Mouse (Mus musculus): Measurements from ENCODE around the gene 2510009E07Rik.

Gene 2510009E07Rik

GRCm38 (mm10) chr16:21694463-21695241 is at the start of gene 2510009E07Rik:
TSS of gene 2510009E07Rik (minus strand) at chr16:21694665.
- DNase-seq, result peak; percentile 93

DNA sequence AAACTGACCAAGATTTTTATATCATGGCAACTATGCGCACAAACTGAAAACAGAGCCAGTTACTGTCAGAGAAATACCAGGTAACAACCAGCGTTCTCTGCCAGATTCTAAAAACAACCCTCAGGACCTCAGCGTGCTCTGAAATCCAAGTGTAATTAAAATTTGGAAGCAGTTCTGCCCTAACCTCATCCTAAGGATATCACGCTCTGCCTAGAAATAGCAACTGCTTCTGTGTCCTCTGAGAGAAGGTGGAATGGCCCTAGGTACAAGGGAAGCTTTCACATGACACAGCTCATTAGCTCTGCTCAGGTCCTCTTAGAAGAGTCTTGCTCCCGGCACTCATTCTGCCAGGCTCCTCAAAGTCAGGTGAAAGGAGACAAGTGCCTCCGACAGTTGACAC is 48.9 kb upstream of the 2510009E07Rik start:
- no peak for DNase-seq

DNA sequence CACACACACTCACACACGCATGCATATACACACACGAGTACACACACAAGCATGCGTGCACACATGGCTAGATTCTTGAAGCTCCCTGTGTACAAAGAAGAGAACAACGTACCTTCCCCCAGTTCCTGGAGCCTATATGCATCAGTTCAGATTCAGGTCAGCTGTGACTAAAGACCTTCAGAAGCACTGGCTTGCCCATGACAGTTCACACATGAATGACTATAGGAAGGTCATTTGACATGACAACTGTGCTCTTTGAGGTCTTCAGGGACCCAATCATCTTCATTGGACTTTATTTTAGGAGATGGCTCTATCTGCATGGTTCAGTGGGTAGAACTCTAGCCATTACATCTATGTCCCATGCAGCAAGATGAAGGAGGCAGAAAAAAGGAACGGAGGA is 48.4 kb upstream of the 2510009E07Rik start:
- no peak for DNase-seq

- no peak for DNase-seq
Observed at GRCm38 (mm10) chr16:21742191-21742870, 47.9 kb upstream of the 2510009E07Rik start.

DNA sequence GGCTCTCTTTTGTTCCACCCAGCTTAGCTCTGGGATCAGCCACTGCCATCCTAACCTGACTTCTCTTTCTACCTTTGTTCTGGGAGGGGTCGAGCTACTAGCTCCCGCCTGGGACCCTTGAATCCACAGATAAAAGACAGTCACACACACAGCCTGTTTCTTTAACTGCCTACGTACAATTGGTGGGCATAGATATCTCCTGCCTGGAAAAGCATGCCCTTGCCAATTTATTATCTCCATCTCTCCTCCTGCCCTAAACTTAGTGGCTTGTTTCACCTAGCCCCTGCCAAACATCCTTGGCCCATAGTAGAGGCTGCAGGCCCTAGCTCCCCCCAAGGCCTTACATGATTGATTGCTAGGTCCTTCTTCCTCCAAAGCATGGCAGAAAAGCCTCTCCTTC is 47.1 kb upstream of the 2510009E07Rik start:
- DNase-seq, result no peak

DNA sequence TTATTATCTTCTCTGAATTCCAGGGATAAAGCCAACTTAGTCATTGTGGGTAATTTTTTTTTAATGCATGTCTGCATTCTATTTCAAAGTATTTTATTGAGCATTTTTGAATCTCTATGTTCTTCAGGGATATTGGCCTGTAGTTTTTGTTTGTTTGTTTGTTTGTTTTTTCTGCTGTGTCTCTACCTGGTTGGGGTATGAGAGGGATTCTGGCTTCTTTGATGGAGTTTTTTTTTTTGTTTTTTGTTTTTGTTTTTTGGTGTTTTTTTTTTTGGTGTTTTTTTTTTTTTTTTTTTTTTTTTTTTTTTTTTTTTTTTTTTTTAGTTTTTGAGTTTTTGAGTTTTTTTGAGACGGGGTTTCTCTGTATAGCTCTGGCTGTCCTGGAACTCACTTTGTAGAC is 41.2 kb upstream of the 2510009E07Rik start:
- no peak for DNase-seq

- peak; percentile 73 for DNase-seq
Observed at GRCm38 (mm10) chr16:21727897-21728364, 33.5 kb upstream of the 2510009E07Rik start.

DNA sequence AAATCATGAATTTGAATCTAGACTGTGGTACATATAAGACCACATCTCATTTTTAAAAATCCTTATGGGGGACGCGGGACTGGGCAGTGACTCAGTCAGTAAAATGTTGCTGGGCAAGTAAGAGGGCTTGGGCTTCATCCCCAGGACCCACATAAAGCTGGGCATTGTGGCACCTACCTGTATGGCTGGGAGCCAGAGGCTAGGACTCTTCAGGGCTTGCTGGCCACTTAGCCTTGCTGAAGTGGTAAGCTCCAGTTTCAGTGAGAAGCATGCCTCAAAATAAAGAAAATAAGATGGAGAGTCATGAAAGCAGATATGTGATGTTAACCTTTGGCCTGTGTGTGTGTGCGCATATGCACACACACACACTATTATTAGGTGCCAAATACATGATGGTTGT is 33.0 kb upstream of the 2510009E07Rik start:
- no peak for DNase-seq

DNA sequence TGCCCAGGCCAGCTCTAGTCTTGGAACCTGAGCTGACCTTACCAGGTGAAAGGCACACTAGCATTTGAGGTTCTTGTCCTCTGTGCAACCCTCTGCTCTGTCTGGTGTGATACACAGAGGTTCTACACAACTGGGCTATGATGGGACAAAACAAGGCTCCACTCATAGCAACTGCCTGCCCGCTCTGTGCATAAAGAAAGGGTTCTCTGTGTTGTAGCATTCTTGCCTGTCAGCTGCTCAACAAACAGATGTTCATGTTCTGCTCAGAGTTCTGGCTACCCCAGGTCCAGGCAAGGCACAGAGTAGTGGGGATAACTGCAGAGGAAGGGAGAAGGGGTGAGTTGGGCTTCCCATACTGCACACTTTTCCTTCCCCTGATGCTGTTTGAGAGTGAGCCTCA is 29.8 kb upstream of the 2510009E07Rik start:
- DNase-seq, result no peak

DNA sequence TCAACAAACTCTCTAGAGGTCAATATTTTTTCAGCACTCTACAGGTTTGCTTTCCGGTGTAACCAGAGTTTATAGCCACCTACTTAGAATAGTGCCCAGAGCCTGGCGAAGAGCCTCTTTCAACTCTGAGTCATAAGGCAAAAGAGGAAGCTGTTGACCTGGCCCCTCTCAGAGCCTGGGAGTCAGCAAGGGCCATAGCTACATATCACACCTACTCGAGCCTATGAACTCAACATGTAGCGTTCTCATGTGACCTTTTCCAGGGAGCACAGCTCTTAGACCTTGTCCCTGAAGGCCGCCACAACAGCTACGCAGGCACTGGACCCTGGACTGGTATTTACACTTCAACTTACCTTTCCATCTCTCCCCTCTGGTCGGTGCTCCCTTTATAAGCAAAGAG is 25.3 kb upstream of the 2510009E07Rik start:
- no peak for DNase-seq

DNA sequence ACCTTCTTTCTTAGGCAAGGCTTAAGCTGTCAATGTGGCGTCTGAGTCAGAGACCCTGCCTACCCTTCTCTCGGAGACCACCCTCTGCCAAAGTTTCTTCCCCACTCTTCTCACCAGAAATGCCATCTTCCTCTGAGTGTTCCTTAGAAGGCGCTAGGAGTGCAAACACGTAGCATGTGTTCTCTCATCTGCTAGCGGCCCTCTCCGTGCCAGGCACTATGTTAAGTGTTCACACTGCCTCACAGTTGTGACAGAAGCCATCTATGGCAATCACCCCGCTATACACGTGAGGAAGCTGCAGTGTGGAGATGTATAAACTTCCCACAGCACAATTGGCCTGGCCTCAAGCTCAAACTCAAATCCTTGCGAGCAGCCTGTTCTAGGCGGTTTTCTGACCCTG is 20.1 kb upstream of the 2510009E07Rik start:
- no peak for DNase-seq

DNA sequence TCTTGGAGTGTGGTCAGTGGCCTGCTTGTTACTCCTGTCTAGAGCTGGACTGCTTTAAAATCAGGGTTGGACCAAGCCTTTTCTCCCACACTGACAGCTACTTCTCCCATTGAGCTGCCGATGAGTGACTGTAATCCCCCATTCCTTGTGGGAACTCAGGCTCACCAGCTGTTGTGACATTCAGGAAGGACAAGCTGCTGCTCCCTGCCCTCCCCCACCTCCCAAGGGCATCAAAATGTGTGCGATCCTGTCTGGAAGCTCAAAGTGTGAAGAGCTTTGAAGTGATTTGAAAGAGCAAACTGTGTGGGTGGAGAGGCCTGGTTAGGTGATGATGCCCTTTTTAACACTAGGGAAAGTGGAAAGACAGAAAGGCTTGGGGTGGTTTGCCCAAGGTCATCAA is 15.9 kb upstream of the 2510009E07Rik start:
- no peak for DNase-seq

DNA sequence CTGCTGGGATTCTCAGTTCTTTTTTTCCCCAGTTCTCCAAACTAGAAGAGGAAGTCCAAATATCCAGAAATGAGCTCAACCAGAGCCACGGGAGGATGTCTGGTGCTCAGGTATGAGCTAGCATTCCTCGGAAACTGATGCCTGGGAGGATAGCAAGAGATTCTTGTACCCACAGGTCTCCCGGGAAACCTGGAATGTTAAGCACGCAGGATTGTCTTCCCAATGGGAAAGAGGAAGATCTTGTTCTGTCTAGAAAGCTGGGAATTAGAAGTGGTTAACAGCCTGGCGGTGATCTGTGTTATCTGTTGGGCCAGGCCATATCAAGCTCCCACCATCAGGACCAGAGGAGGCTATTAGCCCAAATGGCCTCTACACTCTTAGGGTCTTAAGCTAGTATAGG is 10.2 kb upstream of the 2510009E07Rik start:
- no peak for DNase-seq

GRCm38 (mm10) chr16:21702314-21702690 is 7.8 kb upstream of the 2510009E07Rik start:
- no peak for DNase-seq

GRCm38 (mm10) chr16:21701611-21702313 is 7.3 kb upstream of the 2510009E07Rik start:
- no peak for DNase-seq

DNA sequence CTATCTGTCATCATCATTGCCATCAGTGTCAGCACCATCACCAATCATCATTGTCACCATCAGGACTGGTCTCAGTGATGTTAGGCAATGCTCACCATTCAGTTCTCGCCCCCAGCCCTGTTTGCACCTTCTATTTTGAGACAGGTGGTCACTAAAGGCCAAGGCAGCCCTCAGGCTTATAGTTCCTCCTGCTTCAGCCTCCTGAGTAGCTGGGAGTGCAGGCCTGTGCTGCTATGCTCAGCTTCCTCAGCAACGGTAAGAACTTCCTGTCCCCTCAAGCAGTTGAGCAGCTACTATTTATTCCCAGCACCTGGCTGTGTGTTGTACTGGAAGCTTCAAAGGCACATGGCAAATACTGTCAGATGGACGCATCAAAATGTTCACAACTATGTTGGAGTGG is 3.7 kb upstream of the 2510009E07Rik start:
- DNase-seq, result no peak

DNA sequence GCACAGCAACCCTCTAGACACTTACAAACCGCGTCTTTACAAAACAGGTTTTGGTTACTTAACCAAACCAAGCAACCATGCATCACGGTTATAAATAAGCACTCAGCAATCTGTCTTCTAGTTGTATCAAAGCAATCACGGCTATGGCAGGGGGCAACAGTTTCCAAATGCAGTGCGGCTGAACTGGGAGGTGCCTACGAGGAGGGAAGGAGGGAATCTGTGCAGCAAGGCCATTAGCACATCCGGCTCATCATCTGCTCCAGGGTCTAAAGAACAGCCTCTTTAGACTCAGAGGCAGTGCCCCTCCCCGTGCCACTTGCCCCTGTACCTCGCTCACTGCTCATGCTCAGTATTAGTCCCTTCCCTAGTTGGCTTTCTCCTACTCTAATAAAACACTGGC is 2.5 kb upstream of the 2510009E07Rik start:
- DNase-seq, result no peak

- no peak for DNase-seq
Observed at GRCm38 (mm10) chr16:21695242-21695578, 745 bp upstream of the 2510009E07Rik start.

- peak; percentile 38 for DNase-seq
Observed at GRCm38 (mm10) chr16:21693981-21694462, 443 bp downstream of the 2510009E07Rik start.

DNA sequence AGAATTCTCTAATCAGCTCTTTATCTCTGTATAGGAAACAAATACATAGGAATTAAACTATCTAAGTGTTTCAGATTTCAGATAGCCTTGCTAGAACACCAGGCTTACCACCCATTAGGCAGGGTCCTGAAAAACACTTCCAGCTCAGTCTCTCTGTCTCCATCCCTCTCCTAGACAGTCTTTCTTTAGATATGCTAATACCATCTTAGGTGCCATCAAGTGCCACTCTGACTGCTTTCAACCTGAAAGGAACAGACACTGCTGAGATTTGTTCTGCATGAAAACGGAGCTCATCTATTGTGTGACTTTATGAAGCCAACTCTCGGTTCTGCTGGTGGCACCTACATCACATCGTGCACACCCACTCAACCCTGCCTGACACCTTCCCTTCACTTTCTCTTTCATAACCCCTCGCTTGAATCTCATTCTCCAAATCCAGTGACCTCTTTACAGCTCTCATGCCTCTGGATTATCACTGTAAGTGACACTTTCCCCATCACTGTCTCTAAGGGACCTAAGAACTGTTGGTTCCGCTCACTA is 4.2 kb downstream of the 2510009E07Rik start:
- no peak for DNase-seq

DNA sequence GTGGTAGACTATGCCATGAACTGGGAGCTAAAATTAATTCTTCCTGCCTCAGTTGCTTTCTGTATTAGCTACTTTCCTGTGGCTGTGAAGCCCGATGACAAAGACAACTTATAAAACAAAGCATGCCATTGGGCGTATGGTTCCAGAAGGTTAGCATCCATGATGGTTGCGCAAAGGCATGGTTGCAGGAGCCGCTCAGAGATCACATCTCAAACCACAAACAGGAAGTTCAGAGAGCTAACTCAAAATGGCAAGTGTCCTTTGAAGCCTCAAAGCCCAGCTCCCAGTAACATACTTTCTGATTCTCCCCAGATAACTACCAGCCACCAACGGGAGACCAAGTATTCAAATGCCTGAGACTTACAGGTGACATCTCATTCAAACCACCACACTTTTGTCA is 5.3 kb downstream of the 2510009E07Rik start:
- DNase-seq, result no peak

- no peak for DNase-seq
Observed at GRCm38 (mm10) chr16:21687406-21687805, 7.1 kb downstream of the 2510009E07Rik start.

DNA sequence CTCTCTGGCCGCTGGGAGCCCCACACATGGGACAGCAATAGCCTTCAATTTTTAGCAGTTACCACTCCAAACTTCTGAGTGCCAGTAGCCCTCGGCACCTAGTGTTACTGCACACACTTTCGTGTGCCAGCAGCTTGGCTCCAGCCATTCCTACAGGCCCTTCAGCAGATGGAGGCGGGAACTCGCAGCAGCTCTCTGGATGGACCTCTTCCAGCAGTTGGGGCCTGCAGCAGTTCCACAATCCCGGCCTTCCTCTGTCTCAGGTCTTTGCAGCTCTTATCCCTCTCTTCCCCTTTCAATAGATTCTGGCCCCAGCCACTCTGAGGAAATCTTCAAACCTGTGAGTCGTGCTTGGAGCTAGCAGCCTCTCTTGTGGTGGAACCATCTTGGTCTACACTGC is 17.7 kb downstream of the 2510009E07Rik start:
- DNase-seq, result no peak
